Mouse (Mus musculus) MEL (cell line): Measurements from ENCODE around the gene Skap2. TPM values are rescaled to one million over a fixed set of nuclear protein-coding genes. Genes with fewer than 3 reads are reported as not detected.
A peak's percentile ranks its signal among the peaks of the same experiment; 100 is the strongest.

Experiments used
- DNase-seq: peaks from one replicate; pipeline ENCODE4 v3.0.0; 2011; ENCODE audit warnings: low read depth, low spot score
- H3K27ac ChIP-seq: 2 replicates; pipeline ENCODE4 v1.5.1; 2012; ENCODE audit warnings: low read depth, mild to moderate bottlenecking, control low read depth, low read length, moderate library complexity; ENCODE audit not compliant: control insufficient read depth
- H3K27me3 ChIP-seq, 2 experiments: fragments of 150-350 bp in 1 of 2; sonication (generic) in 1 of 2; 2 replicates each; pipeline ENCODE4 v1.6.1; 2012; ENCODE audit warnings: low read length in 2 of 2, mild to moderate bottlenecking in 2 of 2, improper control_type of control experiment in 1 of 2, moderate library complexity in 1 of 2; ENCODE audit not compliant: insufficient read depth in 2 of 2, control insufficient read depth in 1 of 2
- H3K36me3 ChIP-seq, 2 experiments: 2 replicates each; pipeline ENCODE4 v1.6.1; 2012 to 2014; ENCODE audit warnings: low read length in 2 of 2, improper control_type of control experiment in 1 of 2, inconsistent platforms in 1 of 2, mild to moderate bottlenecking in 1 of 2; ENCODE audit not compliant: insufficient read depth in 2 of 2, control insufficient read depth in 1 of 2
- H3K4me1 ChIP-seq, 2 experiments: fragments of 150-350 bp in 1 of 2; sonication (generic) in 1 of 2; 2 replicates each; pipeline ENCODE4 v1.6.1; 2012; ENCODE audit warnings: low read length in 2 of 2, improper control_type of control experiment in 1 of 2, mild to moderate bottlenecking in 1 of 2; ENCODE audit not compliant: insufficient read depth in 2 of 2, control insufficient read depth in 1 of 2
- H3K4me3 ChIP-seq, 2 experiments: fragments of 150-350 bp in 1 of 2; sonication (generic) in 1 of 2; 2 replicates each; pipeline ENCODE4 v1.5.1; 2012; ENCODE audit warnings: low read depth in 2 of 2, low read length in 2 of 2, mild to moderate bottlenecking in 2 of 2, moderate library complexity in 2 of 2, control low read depth in 1 of 2, improper control_type of control experiment in 1 of 2; ENCODE audit not compliant: control insufficient read depth in 1 of 2, insufficient read depth in 1 of 2
- H3K79me2 ChIP-seq: 2 replicates; pipeline ENCODE4 v1.6.1; 2012; ENCODE audit warnings: mild to moderate bottlenecking, low read length, moderate library complexity; ENCODE audit not compliant: control insufficient read depth, poor library complexity, insufficient read depth
- H3K9ac ChIP-seq: 2 replicates; pipeline ENCODE4 v1.6.1; 2012; ENCODE audit warnings: low read depth, mild to moderate bottlenecking, control low read depth, low read length, moderate library complexity; ENCODE audit not compliant: control insufficient read depth, poor library complexity, severe bottlenecking
- H3K9me3 ChIP-seq: fragments of 150-350 bp; sonication (generic); replicated peaks from 2 replicates; pipeline ENCODE4 v1.6.1; 2012; ENCODE audit warnings: mild to moderate bottlenecking, low read length, improper control_type of control experiment, moderate library complexity; ENCODE audit not compliant: insufficient read depth
- BHLHE40 ChIP-seq: IDR thresholded peaks from 2 replicates; pipeline ENCODE4 v1.6.1; 2012; ENCODE audit warnings: low read depth, mild to moderate bottlenecking, inconsistent platforms, low read length, improper control_type of control experiment, borderline replicate concordance
- CHD1 ChIP-seq: IDR thresholded peaks from 2 replicates; pipeline ENCODE4 v1.6.1; 2012; ENCODE audit warnings: low read depth, mild to moderate bottlenecking, inconsistent platforms, low read length, improper control_type of control experiment
- CTCF ChIP-seq, 3 experiments: IDR thresholded peaks in 2 of 3; conservative IDR thresholded peaks in 1 of 3; 2 replicates each; pipeline ENCODE4 v1.5.1; 2011 to 2012; ENCODE audit warnings: low read length in 3 of 3, low read depth in 2 of 3, mild to moderate bottlenecking in 2 of 3, improper control_type of control experiment in 1 of 3, inconsistent platforms in 1 of 3, mixed read lengths in 1 of 3, moderate library complexity in 1 of 3; ENCODE audit not compliant: control insufficient read depth in 1 of 3, insufficient read depth in 1 of 3, poor library complexity in 1 of 3, severe bottlenecking in 1 of 3
- E2F4 ChIP-seq: IDR thresholded peaks from 2 replicates; pipeline ENCODE4 v1.6.1; 2011; ENCODE audit warnings: low read depth, low read length, improper control_type of control experiment, borderline replicate concordance
- EP300 ChIP-seq, 2 experiments: IDR thresholded peaks; 2 replicates each; pipeline ENCODE4 v1.6.1; 2011; ENCODE audit warnings: improper control_type of control experiment in 2 of 2, low read length in 2 of 2, low read depth in 1 of 2, mild to moderate bottlenecking in 1 of 2
- GATA1 ChIP-seq: IDR thresholded peaks from 2 replicates; pipeline ENCODE4 v1.6.1; 2011; ENCODE audit warnings: low read depth, low read length, improper control_type of control experiment
- HCFC1 ChIP-seq: IDR thresholded peaks from 2 replicates; pipeline ENCODE4 v1.6.1; 2012; ENCODE audit warnings: low read depth, mild to moderate bottlenecking, inconsistent platforms, low read length, improper control_type of control experiment, moderate library complexity
- MAFK ChIP-seq: IDR thresholded peaks from 2 replicates; pipeline ENCODE4 v1.6.1; 2011; ENCODE audit warnings: low read depth, mild to moderate bottlenecking, low read length, improper control_type of control experiment, borderline replicate concordance
- MAX ChIP-seq: IDR thresholded peaks from 2 replicates; pipeline ENCODE4 v1.6.1; 2011; ENCODE audit warnings: low read length, improper control_type of control experiment
- MYB ChIP-seq: IDR thresholded peaks from 2 replicates; pipeline ENCODE4 v1.6.1; 2011; ENCODE audit warnings: mild to moderate bottlenecking, low read depth, low read length, improper control_type of control experiment
- MYC ChIP-seq: IDR thresholded peaks from 2 replicates; pipeline ENCODE4 v1.6.1; 2011; ENCODE audit warnings: low read depth, mild to moderate bottlenecking, low read length, improper control_type of control experiment, moderate library complexity
- NELFE ChIP-seq: IDR thresholded peaks from 2 replicates; pipeline ENCODE4 v1.6.1; 2011; ENCODE audit warnings: low read depth, low read length, improper control_type of control experiment
- NRF1 ChIP-seq: IDR thresholded peaks from 2 replicates; pipeline ENCODE4 v1.6.1; 2014; ENCODE audit warnings: low read depth, mild to moderate bottlenecking, inconsistent platforms, low read length, improper control_type of control experiment, moderate library complexity; ENCODE audit not compliant: poor library complexity, insufficient read depth, severe bottlenecking
- POLR2AphosphoS5 ChIP-seq: IDR thresholded peaks from 2 replicates; pipeline ENCODE4 v1.6.1; 2012; ENCODE audit warnings: low read depth, borderline replicate concordance, mild to moderate bottlenecking, inconsistent platforms, low read length, moderate library complexity, mixed read lengths
- RAD21 ChIP-seq: IDR thresholded peaks from 2 replicates; pipeline ENCODE4 v1.6.1; 2011; ENCODE audit warnings: mild to moderate bottlenecking, low read depth, low read length, improper control_type of control experiment
- SIN3A ChIP-seq: IDR thresholded peaks from 2 replicates; pipeline ENCODE4 v1.6.1; 2012; ENCODE audit warnings: low read length, improper control_type of control experiment, inconsistent platforms
- SMC3 ChIP-seq: IDR thresholded peaks from 2 replicates; pipeline ENCODE4 v1.6.1; 2011; ENCODE audit warnings: low read depth, low read length, improper control_type of control experiment
- TAL1 ChIP-seq: IDR thresholded peaks from 2 replicates; pipeline ENCODE4 v1.6.1; 2012; ENCODE audit warnings: mild to moderate bottlenecking, inconsistent platforms, low read length, moderate library complexity, mixed read lengths
- UBTF ChIP-seq: IDR thresholded peaks from 2 replicates; pipeline ENCODE4 v1.6.1; 2012; ENCODE audit warnings: low read depth, mild to moderate bottlenecking, inconsistent platforms, low read length, improper control_type of control experiment, moderate library complexity, borderline replicate concordance; ENCODE audit not compliant: insufficient read depth
- ZC3H11A ChIP-seq: IDR thresholded peaks from 2 replicates; pipeline ENCODE4 v1.6.1; 2012; ENCODE audit warnings: low read depth, mild to moderate bottlenecking, inconsistent platforms, low read length, improper control_type of control experiment
- ZKSCAN1 ChIP-seq: IDR thresholded peaks from 2 replicates; pipeline ENCODE4 v1.6.1; 2012; ENCODE audit warnings: low read depth, mild to moderate bottlenecking, inconsistent platforms, low read length, improper control_type of control experiment, moderate library complexity
- polyA plus RNA-seq, 2 experiments: library from polyadenylated mRNA; stranded (reverse) in 1 of 2; unstranded in 1 of 2; fragments of >175 nt in 1 of 2; fragments of >200 nt in 1 of 2; gene quantifications; 2 replicates each; pipeline versions ENCODE4 v1.2.1 to v1.2.4; 2012; ENCODE audit warnings: low replicate concordance in 2 of 2, low read depth in 1 of 2; ENCODE audit not compliant: insufficient read length in 2 of 2, insufficient read depth in 1 of 2, missing spikeins in 1 of 2
- total RNA-seq: library from RNA; depleted of rRNA; stranded (reverse); fragments of 300-350 nt; gene quantifications from 2 replicates; pipeline ENCODE4 v1.2.3, GENCODE M21; 2012

Skap2 gene
- total and polyA plus RNA-seq, 3 experiments, result 17.8 to 31.3 TPM; not detected in 1

DNA sequence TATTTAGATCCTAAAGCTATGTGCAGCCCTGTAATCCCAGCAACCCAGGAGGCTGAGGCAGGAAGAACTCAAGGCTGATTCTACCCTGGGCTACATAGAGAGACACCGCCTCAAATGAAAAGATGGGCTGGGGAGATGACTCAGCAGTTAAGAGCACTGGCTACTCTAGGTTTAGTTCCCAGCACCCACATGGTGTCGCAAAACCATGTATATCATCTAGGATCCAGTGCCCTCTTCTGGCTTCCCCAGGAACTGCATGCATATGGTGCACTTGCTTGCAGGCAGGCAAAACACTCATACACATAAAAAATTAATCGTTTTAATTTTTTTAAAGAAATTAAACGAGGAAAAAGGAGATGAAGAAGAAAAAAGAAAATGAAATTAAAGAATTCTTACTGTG, 23.7 kb upstream of the Skap2 start:
- H3K79me2 ChIP-seq, result no peaks in the 10 kb centered on the region
- no peak overlapping the region for H3K9ac ChIP-seq
- H3K4me3 ChIP-seq, result no peak overlapping the region
- TF ChIP-seq BHLHE40 (no peak), SMC3 (peak; percentile 73), MYC (no peak), MAFK (no peak), ZC3H11A (peak; percentile 61), RAD21 (peak; percentile 83), CTCF (IDR thresholded peaks at IDR 0.05 in 2 of 3, conservative IDR thresholded peaks at IDR 0.05 in 1 of 3; ENCODE audit: control insufficient read depth in 1 of 3, insufficient read depth in 1 of 3, low read depth in 2 of 3, low read length in 3 of 3, poor library complexity in 1 of 3, severe bottlenecking in 1 of 3) (peak; percentile 67 to 76 (median 67))
- H3K27ac ChIP-seq, result no peak overlapping the region
- peak; percentile 72 for DNase-seq
- H3K9me3 ChIP-seq, result no peaks in the 10 kb centered on the region
- H3K36me3 ChIP-seq, result no peaks in the 10 kb centered on the region
- H3K4me1 ChIP-seq, result no peaks in the 10 kb centered on the region
- H3K27me3 ChIP-seq, result no peaks in the 10 kb centered on the region

DNA sequence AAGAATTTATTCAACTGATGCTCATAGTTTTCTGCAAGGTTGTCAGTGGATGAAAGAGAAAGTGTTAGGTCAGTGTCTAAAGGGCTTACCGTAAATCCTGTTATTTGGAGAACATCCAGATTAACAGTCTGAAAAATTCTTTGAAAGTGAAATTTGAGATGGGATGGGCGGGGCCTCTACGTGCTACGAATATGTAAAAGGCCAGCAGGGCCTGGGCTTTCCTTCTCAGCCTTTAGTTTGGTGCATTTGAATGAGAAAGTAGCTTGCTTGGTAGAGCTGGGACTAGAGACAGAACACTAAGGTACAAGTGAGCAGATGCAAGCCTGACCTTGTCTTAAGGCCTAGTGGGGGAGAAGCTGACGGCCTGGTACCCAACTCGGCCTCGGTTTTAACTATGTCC, 18.8 kb upstream of the Skap2 start:
- peak; percentile 24 for DNase-seq
- no peaks in the 10 kb centered on the region for H3K4me1 ChIP-seq
- no peak overlapping the region for H3K27ac ChIP-seq
- no peak overlapping the region; the same call in 1 of the 2 replicates for H3K9ac ChIP-seq
- H3K4me3 ChIP-seq, result no peak overlapping the region
- H3K27me3 ChIP-seq, result no peaks in the 10 kb centered on the region
- no peaks in the 10 kb centered on the region for H3K79me2 ChIP-seq
- no peak for TF ChIP-seq EP300 (IDR thresholded peaks at IDR 0.05; ENCODE audit: low read depth in 1 of 2, low read length in 2 of 2)
- no peak for TF ChIP-seq MYB
- TF ChIP-seq ZKSCAN1, result no peak
- no peak for TF ChIP-seq BHLHE40
- TF ChIP-seq HCFC1, result no peak
- TF ChIP-seq TAL1, result no peak
- no peak for TF ChIP-seq MAFK
- no peak for TF ChIP-seq POLR2AphosphoS5
- TF ChIP-seq GATA1, result no peak
- no peak for TF ChIP-seq MAX
- TF ChIP-seq CHD1, result no peak
- TF ChIP-seq UBTF, result no peak
- no peak for TF ChIP-seq SIN3A
- no peak for TF ChIP-seq NELFE
- no peak for TF ChIP-seq NRF1
- TF ChIP-seq E2F4, result no peak
- TF ChIP-seq, all 39 proteins: peak for 0
- Histone ChIP-seq H3K9me3 (no peaks in the 10 kb centered on the region), H3K36me3 (no peaks in the 10 kb centered on the region)
